Mouse (Mus musculus) thymus, adult 2 months (tissue): ENCODE measurements around the gene Rhbg. TPM values are rescaled to one million over a fixed set of nuclear protein-coding genes. Genes with fewer than 3 reads are reported as not detected.

Experiments used
- DNase-seq: peaks from one replicate; pipeline ENCODE4 v3.0.0; 2021
- H3K27ac ChIP-seq: fragments of 200-500 bp; 2 replicates; pipeline ENCODE4 v1.5.1; 2012; ENCODE audit warnings: low read length, control low read depth; ENCODE audit not compliant: control insufficient read depth, insufficient read depth
- H3K27me3 ChIP-seq: fragments of 200-500 bp; 2 replicates; pipeline ENCODE4 v1.6.1; 2012; ENCODE audit warnings: mild to moderate bottlenecking, low read length, moderate library complexity, mixed read lengths; ENCODE audit not compliant: control insufficient read depth, insufficient read depth
- H3K36me3 ChIP-seq: fragments of 200-500 bp; 2 replicates; pipeline ENCODE4 v1.6.1; 2012; ENCODE audit warnings: mild to moderate bottlenecking, low read length, moderate library complexity; ENCODE audit not compliant: control insufficient read depth, insufficient read depth
- H3K4me1 ChIP-seq: fragments of 200-500 bp; replicated peaks from 2 replicates; pipeline ENCODE4 v1.6.1; 2012; ENCODE audit warnings: low read length; ENCODE audit not compliant: control insufficient read depth, insufficient read depth
- H3K4me3 ChIP-seq: fragments of 200-500 bp; 2 replicates; pipeline ENCODE4 v1.5.1; 2012; ENCODE audit warnings: mild to moderate bottlenecking, low read length, control low read depth, moderate library complexity; ENCODE audit not compliant: control insufficient read depth, insufficient read depth
- CTCF ChIP-seq: fragments of 200-500 bp; IDR thresholded peaks from 2 replicates; pipeline ENCODE4 v1.5.1; 2012; ENCODE audit warnings: mild to moderate bottlenecking, control low read depth, low read length, moderate library complexity, borderline replicate concordance; ENCODE audit not compliant: control insufficient read depth, poor library complexity, insufficient read depth; ENCODE audit errors: extremely low read depth
- POLR2A ChIP-seq: fragments of 200-500 bp; IDR thresholded peaks from 2 replicates; pipeline ENCODE4 v1.6.1; 2012; ENCODE audit warnings: mild to moderate bottlenecking, low read length, control low read depth, moderate library complexity; ENCODE audit not compliant: control insufficient read depth, poor library complexity, insufficient read depth; ENCODE audit errors: extremely low read depth
- WGBS: fragments of 180-500 bp; shearing (Covaris S2); methylation state at CpG from one replicate; pipeline ENCODE4 v1.1.7; 2018; 5-methylcytosine and 5-hydroxymethylcytosine counted together
- polyA plus RNA-seq: library from polyadenylated mRNA; depleted of rRNA; stranded (reverse); fragments of >200 nt; gene quantifications from 2 replicates; pipeline ENCODE4 v1.2.3, GENCODE M21; 2012

Rhbg gene
- polyA plus RNA-seq, 1 experiment, result 2.7 TPM

- Histone ChIP-seq H3K36me3 (no peaks in the 10 kb centered on the region), H3K27ac (no peak overlapping the region), H3K4me1 (peaks cover 10% of the 10 kb centered on the region), H3K27me3 (peaks cover 35% of the 10 kb centered on the region), H3K4me3 (peak overlapping the region; percentile 18)
- no peak for DNase-seq
- TF ChIP-seq POLR2A (no peak), CTCF (no peak)
- 3% methylated on average over 23 of the region's 23 CpGs for whole genome bisulfite sequencing
Measured at GRCm38 (mm10) chr3:88215553-88216004, 38.9 kb downstream of the Rhbg start.

GRCm38 (mm10) chr3:88214971-88215552 lies 39.4 kb downstream of the Rhbg start:
- 3% methylated on average over 48 of the region's 48 CpGs for WGBS
- no peaks in the 10 kb centered on the region for H3K36me3 ChIP-seq
- H3K27ac ChIP-seq, result no peak overlapping the region
- H3K4me1 ChIP-seq, result peaks cover 10% of the 10 kb centered on the region
- no peak for TF ChIP-seq POLR2A
- no peak for TF ChIP-seq CTCF
- H3K4me3 ChIP-seq, result peak overlapping the region; percentile 18
- DNase-seq, result no peak
- peaks cover 38% of the 10 kb centered on the region for H3K27me3 ChIP-seq

GRCm38 (mm10) chr3:88214197-88214938 lies 40.1 kb downstream of the Rhbg start:
- H3K36me3 ChIP-seq, result no peaks in the 10 kb centered on the region
- H3K4me1 ChIP-seq, result peaks cover 10% of the 10 kb centered on the region
- no peak overlapping the region for H3K4me3 ChIP-seq
- no peak for DNase-seq
- H3K27ac ChIP-seq, result no peak overlapping the region
- WGBS, result 8% methylated on average over 42 of the region's 42 CpGs
- TF ChIP-seq CTCF (no peak), POLR2A (no peak)
- peaks cover 44% of the 10 kb centered on the region for H3K27me3 ChIP-seq

- TF ChIP-seq POLR2A (no peak), CTCF (no peak)
- WGBS, result 15% methylated on average over 2 of the region's 2 CpGs
- H3K4me1 ChIP-seq, result peaks cover 10% of the 10 kb centered on the region
- H3K4me3 ChIP-seq, result no peak overlapping the region
- H3K27me3 ChIP-seq, result peaks cover 46% of the 10 kb centered on the region; the same call in 1 of the 2 replicates
- no peaks in the 10 kb centered on the region for H3K36me3 ChIP-seq
- DNase-seq, result no peak
- no peak overlapping the region for H3K27ac ChIP-seq
Measured at GRCm38 (mm10) chr3:88213019-88213418, 41.5 kb downstream of the Rhbg start.

- H3K4me3 ChIP-seq, result no peak overlapping the region
- WGBS, result 19% methylated on average over 1 of the region's 1 CpGs
- H3K36me3 ChIP-seq, result no peaks in the 10 kb centered on the region
- peaks cover 10% of the 10 kb centered on the region for H3K4me1 ChIP-seq
- H3K27ac ChIP-seq, result no peak overlapping the region
- TF ChIP-seq POLR2A (no peak), CTCF (no peak)
- no peak for DNase-seq
- peaks cover 46% of the 10 kb centered on the region; the same call in 1 of the 2 replicates for H3K27me3 ChIP-seq
Measured at GRCm38 (mm10) chr3:88212356-88212755, 42.2 kb downstream of the Rhbg start.

GRCm38 (mm10) chr3:88210918-88211317 lies 43.6 kb downstream of the Rhbg start:
- H3K27me3 ChIP-seq, result peaks cover 52% of the 10 kb centered on the region; the same call in 1 of the 2 replicates
- WGBS, result 18% methylated on average over 2 of the region's 2 CpGs
- no peak overlapping the region for H3K27ac ChIP-seq
- no peak overlapping the region for H3K4me3 ChIP-seq
- H3K4me1 ChIP-seq, result peaks cover 10% of the 10 kb centered on the region
- no peak for DNase-seq
- TF ChIP-seq POLR2A (no peak), CTCF (no peak)
- H3K36me3 ChIP-seq, result no peaks in the 10 kb centered on the region

- Histone ChIP-seq H3K4me3 (no peak overlapping the region), H3K27me3 (peaks cover 49% of the 10 kb centered on the region; the same call in 1 of the 2 replicates), H3K27ac (no peak overlapping the region), H3K36me3 (no peaks in the 10 kb centered on the region), H3K4me1 (peaks cover 5% of the 10 kb centered on the region)
- WGBS, result 25% methylated on average over 2 of the region's 2 CpGs
- TF ChIP-seq POLR2A (no peak), CTCF (no peak)
- no peak for DNase-seq
Measured at GRCm38 (mm10) chr3:88210121-88210520, 44.4 kb downstream of the Rhbg start.
